ENCODE assay signal across 23 mouse cellular contexts in the genomic region with DNA sequence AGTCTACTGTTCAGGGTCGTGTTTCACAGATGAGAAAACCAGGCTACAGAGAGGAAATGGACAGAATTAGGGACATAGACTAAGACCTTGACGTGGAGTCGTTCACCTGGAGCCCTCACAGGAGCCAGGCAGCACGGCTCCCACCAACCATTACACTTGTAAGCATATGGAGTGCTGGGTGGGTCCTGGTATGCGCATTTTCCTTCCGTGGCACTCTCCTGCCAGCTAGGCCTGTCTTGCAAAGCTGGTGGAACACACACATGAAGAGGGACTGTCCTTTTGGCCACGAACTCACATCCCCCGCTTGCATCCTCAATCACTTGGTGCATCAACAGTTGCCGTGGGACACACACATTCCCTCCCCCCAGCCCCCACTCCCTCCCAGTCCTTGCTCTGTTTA.
"Had no signal": no experiment of that assay in that cellular context is flagged by ENCODE, and none has a peak within 500 bp of the region (broad histone marks: within the 10 kb centered on the region; RNA-seq: fewer than 3 reads in every experiment).

No protein-coding gene starts in this region.

- H3K27ac ChIP-seq: gastrocnemius, adult 2 months; heart, embryonic 10.5 days; hindbrain, embryonic 10.5 days; hindbrain, embryonic 12.5 days; hindbrain, embryonic 14.5 days; intestine, embryonic 15.5 days; layer of hippocampus, adult 2 months; left cerebral cortex, adult 2 months had no signal

- H3K4me1 ChIP-seq: intestine, embryonic 15.5 days; limb, embryonic 12.5 days had no signal

- DNase-seq: gastrocnemius, adult 2 months; gastrocnemius, postnatal 10 days; gastrocnemius, postnatal 25 days; heart, adult 18-20 months; heart, postnatal 10 days; heart, postnatal 4 days; kidney, adult 18-20 months; kidney, adult 8-10 months; kidney, postnatal 10 days; left cerebral cortex, postnatal 4 days; liver had no signal

- H3K4me3 ChIP-seq: gastrocnemius, adult 2 months; heart, embryonic 10.5 days; hindbrain, embryonic 10.5 days; hindbrain, embryonic 12.5 days; intestine, embryonic 15.5 days; layer of hippocampus, adult 2 months; left cerebral cortex, adult 2 months; limb, embryonic 12.5 days had no signal

- H3K4me2 ChIP-seq: hindbrain, embryonic 12.5 days; hindbrain, embryonic 14.5 days; intestine, embryonic 15.5 days; limb, embryonic 12.5 days; liver, embryonic 11.5 days had no signal

- H3K9ac ChIP-seq: hindbrain, embryonic 12.5 days; hindbrain, embryonic 14.5 days; intestine, embryonic 15.5 days; limb, embryonic 12.5 days had no signal

- H3K9me3 ChIP-seq: heart, embryonic 10.5 days; hindbrain, embryonic 10.5 days; hindbrain, embryonic 12.5 days; intestine, embryonic 15.5 days; limb, embryonic 12.5 days had no signal

- ATAC-seq: hindbrain, embryonic 16.5 days; inflammation-experienced regulatory T-cells, adult 6 months; intestine, embryonic 15.5 days; intestine, postnatal 0 days had no signal

- H3K27me3 ChIP-seq: hindbrain, embryonic 12.5 days; intestine, embryonic 15.5 days; limb, embryonic 12.5 days had no signal
